Mouse (Mus musculus): Measurements from ENCODE around the gene Vcam1.

DNA sequence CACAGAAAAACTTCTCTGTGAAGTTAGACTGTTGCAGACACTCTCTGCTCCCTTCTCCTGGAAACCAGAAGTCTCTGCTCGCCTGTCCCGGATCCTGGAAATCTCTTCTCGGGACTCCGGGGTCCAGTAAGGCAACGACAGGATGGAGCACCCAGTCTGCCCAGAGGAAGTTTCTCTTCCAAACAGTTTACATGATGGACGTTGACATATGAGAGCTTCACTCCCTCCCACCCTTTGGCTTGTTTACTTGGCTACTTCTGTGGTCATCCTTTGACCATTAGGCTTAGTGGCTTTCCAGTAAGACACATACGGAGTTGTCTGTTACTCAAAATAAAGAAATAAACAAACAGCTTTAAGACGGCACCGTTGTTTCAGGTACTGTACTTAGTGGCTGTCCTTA lies 19.2 kb upstream of the Vcam1 start:
- no peak for TF ChIP-seq CTCF (IDR thresholded peaks at IDR 0.05; ENCODE audit: low read depth, low read length)
- no peak for TF ChIP-seq POLR2A (IDR thresholded peaks at IDR 0.05; ENCODE audit: extremely low read depth, insufficient read depth, low read length)
